9 mouse cellular contexts compared by ENCODE assay signal in genomic region chr16:4474882-4475803, GRCm38 (mm10). TPM values are rescaled to one million over a fixed set of nuclear protein-coding genes. Genes with fewer than 3 reads are reported as not detected.
DNase-seq lines count a peak whose midpoint lies in the region; ATAC-seq and TF ChIP-seq lines count a peak whose summit lies in the region.
"Had no signal": no experiment of that assay in that cellular context is flagged by ENCODE, and none has a peak within 500 bp of the region (broad histone marks: within the 10 kb centered on the region; RNA-seq: fewer than 3 reads in every experiment).

No protein-coding gene starts in this region.

- peak; percentile 98 for TF ChIP-seq CTCF in spleen, adult 2 months (IDR thresholded peaks at IDR 0.05; ENCODE audit: extremely low read depth, insufficient read depth, insufficient read length, insufficient replicate concordance)

- no peaks in the 10 kb centered on the region for H3K36me3 ChIP-seq in erythroblast, embryonic 14.5 days (ENCODE audit: control insufficient read depth)
- H3K36me3 ChIP-seq in heart, embryonic 10.5 days: peaks cover 8% of the 10 kb centered on the region
- no peaks in the 10 kb centered on the region for H3K36me3 ChIP-seq in kidney, embryonic 14.5 days (ENCODE audit: control insufficient read depth, insufficient read depth, low read length)
- H3K36me3 ChIP-seq in limb, embryonic 14.5 days (ENCODE audit: control insufficient read depth, insufficient read depth, low read length): no peaks in the 10 kb centered on the region
- H3K36me3 ChIP-seq in midbrain, embryonic 16.5 days (ENCODE audit: control insufficient read depth, insufficient read depth, low read length): no peaks in the 10 kb centered on the region
- H3K36me3 ChIP-seq in spleen, adult 2 months (ENCODE audit: control insufficient read depth, insufficient read depth, low read length): no peaks in the 10 kb centered on the region

- H3K27me3 ChIP-seq in erythroblast, embryonic 14.5 days (ENCODE audit: control insufficient read depth): no peaks in the 10 kb centered on the region
- no peaks in the 10 kb centered on the region for H3K27me3 ChIP-seq in heart, embryonic 10.5 days (ENCODE audit: insufficient read depth, poor library complexity, severe bottlenecking)
- no peaks in the 10 kb centered on the region for H3K27me3 ChIP-seq in kidney, embryonic 14.5 days (ENCODE audit: control insufficient read depth, insufficient read depth, low read length)
- H3K27me3 ChIP-seq in limb, embryonic 14.5 days (ENCODE audit: control insufficient read depth, insufficient read depth, low read length): no peaks in the 10 kb centered on the region
- no peaks in the 10 kb centered on the region for H3K27me3 ChIP-seq in midbrain, embryonic 16.5 days (ENCODE audit: control insufficient read depth, insufficient read depth, low read depth, low read length)
- H3K27me3 ChIP-seq in spleen, adult 2 months (ENCODE audit: control insufficient read depth, insufficient read depth, low read length): no peaks in the 10 kb centered on the region
- H3K27me3 ChIP-seq: Patski had no signal

- 16% methylated on average over 42 of the region's 42 CpGs for WGBS in heart, embryonic 10.5 days
- 17% methylated on average over 42 of the region's 42 CpGs for WGBS in kidney, embryonic 14.5 days
- WGBS in limb, embryonic 14.5 days: 16% methylated on average over 40 of the region's 42 CpGs
- 15% methylated on average over 42 of the region's 42 CpGs for WGBS in midbrain, embryonic 16.5 days
- 7% methylated on average over 42 of the region's 42 CpGs for WGBS in spleen, adult 2 months

- peak overlapping the region; percentile 59 for H3K4me2 ChIP-seq in kidney, embryonic 14.5 days (replicated peaks; ENCODE audit: low read depth, low read length)
- peak overlapping the region; percentile 90 for H3K4me2 ChIP-seq in limb, embryonic 14.5 days (replicated peaks; ENCODE audit: low read depth, low read length, severe bottlenecking)
- peak overlapping the region; percentile 73 for H3K4me2 ChIP-seq in midbrain, embryonic 16.5 days (ENCODE audit: low read length)

- TF ChIP-seq POLR2A in limb, embryonic 14.5 days (IDR thresholded peaks at IDR 0.05; ENCODE audit: borderline replicate concordance, extremely low read depth, insufficient read depth, insufficient read length): no peak
- peak; percentile 51 for TF ChIP-seq POLR2A in spleen, adult 2 months (IDR thresholded peaks at IDR 0.05; ENCODE audit: low read depth, low read length)

- H3K4me3 ChIP-seq in erythroblast, embryonic 14.5 days (replicated peaks): peak overlapping the region; percentile 69
- H3K4me3 ChIP-seq in heart, embryonic 10.5 days: peak overlapping the region; percentile 68
- peak overlapping the region; percentile 51 for H3K4me3 ChIP-seq in kidney, embryonic 14.5 days (ENCODE audit: low read length)
- peak overlapping the region; percentile 54 for H3K4me3 ChIP-seq in limb, embryonic 14.5 days (replicated peaks; ENCODE audit: low read length)
- H3K4me3 ChIP-seq in midbrain, embryonic 16.5 days (ENCODE audit: low read depth, low read length): peak overlapping the region; percentile 54
- H3K4me3 ChIP-seq in spleen, adult 2 months (ENCODE audit: extremely low read depth, insufficient read depth, insufficient read length): peak overlapping the region; percentile 78

- DNase-seq in B cell, adult 2 months: peak; percentile 96 to 97
- DNase-seq in brain, embryonic 18.5 days (ENCODE audit: low read depth, low spot score): peak; percentile 69
- peak; percentile 98 for DNase-seq in heart, embryonic 10.5 days (ENCODE audit: low spot score)
- peak; percentile 94 for DNase-seq in limb, embryonic 14.5 days (ENCODE audit: low spot score)
- peak; percentile 90 to 91 for DNase-seq in spleen, adult 2 months (ENCODE audit: low read depth in 1 of 2, low spot score in 2 of 2)

- ATAC-seq in kidney, embryonic 14.5 days (ENCODE audit: low FRiP score, low TSS enrichment): peak; percentile 95
- ATAC-seq in limb, embryonic 14.5 days (ENCODE audit: low FRiP score, low read depth): peak; percentile 92
- ATAC-seq in midbrain, embryonic 16.5 days: peak; percentile 91
- ATAC-seq: Patski had no signal

- H3K4me1 ChIP-seq in erythroblast, embryonic 14.5 days (ENCODE audit: control insufficient read depth): peaks cover 14% of the 10 kb centered on the region
- peaks cover 11% of the 10 kb centered on the region for H3K4me1 ChIP-seq in heart, embryonic 10.5 days
- H3K4me1 ChIP-seq in kidney, embryonic 14.5 days (ENCODE audit: control insufficient read depth, insufficient read depth, low read length): 0 out of 2 replicates have a peak, but pooled peaks cover 7% of the 10 kb centered on the region
- H3K4me1 ChIP-seq in limb, embryonic 14.5 days (ENCODE audit: control insufficient read depth, insufficient read depth, low read length): 0 out of 2 replicates have a peak, but pooled peaks cover 4% of the 10 kb centered on the region
- peaks cover 6% of the 10 kb centered on the region for H3K4me1 ChIP-seq in midbrain, embryonic 16.5 days (ENCODE audit: control insufficient read depth, insufficient read depth, low read length)
- peaks cover 5% of the 10 kb centered on the region; the same call in 1 of the 2 replicates for H3K4me1 ChIP-seq in spleen, adult 2 months (ENCODE audit: control insufficient read depth, insufficient read depth, insufficient read length)

- peak overlapping the region; percentile 72 for H3K9ac ChIP-seq in kidney, embryonic 14.5 days (ENCODE audit: low read depth, low read length)
- peak overlapping the region; percentile 71 for H3K9ac ChIP-seq in limb, embryonic 14.5 days (ENCODE audit: low read depth, low read length, severe bottlenecking)
- peak overlapping the region; percentile 74 for H3K9ac ChIP-seq in midbrain, embryonic 16.5 days (ENCODE audit: low read depth, low read length)

- H3K27ac ChIP-seq in heart, embryonic 10.5 days: peak overlapping the region; percentile 91
- peak overlapping the region; percentile 60 for H3K27ac ChIP-seq in kidney, embryonic 14.5 days (ENCODE audit: low read depth, low read length)
- peak overlapping the region; percentile 69 for H3K27ac ChIP-seq in limb, embryonic 14.5 days (replicated peaks; ENCODE audit: low read depth, low read length)
- H3K27ac ChIP-seq in midbrain, embryonic 16.5 days (ENCODE audit: low read length): 0 out of 2 replicates have a peak overlapping the region, but pooled peaks have one; percentile 40
- H3K27ac ChIP-seq in spleen, adult 2 months (ENCODE audit: insufficient read depth, low read length): peak overlapping the region; percentile 80

- H3K9me3 ChIP-seq in erythroblast, embryonic 14.5 days (ENCODE audit: control insufficient read depth, low read length): no peaks in the 10 kb centered on the region
- no peaks in the 10 kb centered on the region for H3K9me3 ChIP-seq in heart, embryonic 10.5 days
- no peaks in the 10 kb centered on the region for H3K9me3 ChIP-seq in kidney, embryonic 14.5 days (ENCODE audit: control insufficient read depth, low read length)
- no peaks in the 10 kb centered on the region for H3K9me3 ChIP-seq in limb, embryonic 14.5 days (ENCODE audit: control insufficient read depth, low read length)
- no peaks in the 10 kb centered on the region for H3K9me3 ChIP-seq in midbrain, embryonic 16.5 days (replicated peaks; ENCODE audit: control insufficient read depth, low read length, poor library complexity, severe bottlenecking)

RNA-seq across cellular contexts. Expression of gene Adcy9, which starts 54.8 kb away (rescaled TPM):
- 0.02 TPM in 1 of 2 replicates, not detected in the other for polyA plus RNA-seq in erythroblast, embryonic 14.5 days (2012)
- 0.30 and 0.55 TPM in 2 replicates for polyA plus RNA-seq in heart, embryonic 10.5 days (2016; fragmentation: Nextera tagmentation; extraction: Ambion mirVana)
- 1.1 and 1.3 TPM in 2 replicates for polyA plus RNA-seq in kidney, embryonic 14.5 days (2014; fragmentation: Nextera tagmentation; extraction: Ambion mirVana)
- 3.2 and 4.1 TPM in 2 replicates for polyA plus RNA-seq in limb, embryonic 14.5 days (2012; rRNA removed)
- 2.4 and 2.7 TPM in 2 replicates for polyA plus RNA-seq in limb, embryonic 14.5 days (2014; fragmentation: Nextera tagmentation; extraction: Ambion mirVana)
- 4.0 and 4.3 TPM in 2 replicates for polyA plus RNA-seq in midbrain, embryonic 16.5 days (2015; fragmentation: Nextera tagmentation; extraction: Ambion mirVana)
- polyA plus RNA-seq in spleen, adult 2 months (2012; rRNA removed): 3.3 and 3.5 TPM in 2 replicates

Comparison
In these comparisons a context has a peak if more than half of its experiments do, and no peak if none do; other contexts are left out.
1. Peak in every context shown above with its lines: DNase-seq, ATAC-seq, H3K4me3 ChIP-seq and H3K27ac ChIP-seq.
2. H3K27ac ChIP-seq: peak in every context shown above with its lines; median percentile 91 in heart, embryonic 10.5 days; 80 in spleen, adult 2 months; 69 in limb, embryonic 14.5 days; 60 in kidney, embryonic 14.5 days; 40 in midbrain, embryonic 16.5 days.